Mouse (Mus musculus) regulatory T cell (primary cell): ENCODE measurements around the gene Map3k5.
"Not testable (repeated sequence)": the region's sequence is repeated elsewhere in the genome, so short reads cannot be mapped to it uniquely, and the experiment has no call there.

Experiments used
- in situ Hi-C: fragments of 300-600 bp; cut with MboI, MseI; formaldehyde crosslinking; loops from one replicate; pipeline ENCODE4 v1.15.1; 2025; ENCODE audit warnings: high pct_unique_total_duplicates

The Map3k5 gene

GRCm38 (mm10) chr10:19934384-19935294 is at the start of gene Map3k5:
Gene Map3k5, plus strand, starts transcription at chr10:19934472.
- in situ Hi-C loops = loop anchor here (5.0 kb wide), 3 partner anchors 63 to 193 kb away; no protein-coding TSS in a partner anchor

- in situ Hi-C loops = no loop called here
Observed at GRCm38 (mm10) chr10:19886249-19886648, 48.0 kb upstream of the Map3k5 start.

GRCm38 (mm10) chr10:19889908-19890307 is 44.4 kb upstream of the Map3k5 start:
- in situ Hi-C loops = loop anchor here (5.0 kb wide), 1 partner anchor 173 kb away; no protein-coding TSS in a partner anchor

GRCm38 (mm10) chr10:19891686-19892085 is 42.6 kb upstream of the Map3k5 start:
- in situ Hi-C loops = loop anchor here (5.0 kb wide), 1 partner anchor 174 kb away; no protein-coding TSS in a partner anchor

GRCm38 (mm10) chr10:19893146-19893545 is 41.1 kb upstream of the Map3k5 start:
- in situ Hi-C loops = loop anchor here (5.0 kb wide), 1 partner anchor 176 kb away; no protein-coding TSS in a partner anchor

GRCm38 (mm10) chr10:19893976-19894375 is 40.3 kb upstream of the Map3k5 start:
- in situ Hi-C loops = loop anchor here (5.0 kb wide), 1 partner anchor 177 kb away; no protein-coding TSS in a partner anchor

GRCm38 (mm10) chr10:19900191-19900590 is 34.1 kb upstream of the Map3k5 start:
- in situ Hi-C loops = no loop called here

- in situ Hi-C loops = no loop called here
Observed at GRCm38 (mm10) chr10:19901992-19902391, 32.3 kb upstream of the Map3k5 start.

- in situ Hi-C loops = no loop called here
Observed at GRCm38 (mm10) chr10:19904077-19904820, 30.0 kb upstream of the Map3k5 start.

GRCm38 (mm10) chr10:19907246-19907804 is 26.9 kb upstream of the Map3k5 start, which contains the start of gene Pex7:
Gene Pex7, minus strand, starts transcription at chr10:19907689.
- in situ Hi-C loops = no loop called here

- in situ Hi-C loops = no loop called here
Observed at GRCm38 (mm10) chr10:19908076-19908475, 26.2 kb upstream of the Map3k5 start.

GRCm38 (mm10) chr10:19910516-19910915 is 23.8 kb upstream of the Map3k5 start:
- in situ Hi-C loops = no loop called here

- in situ Hi-C loops = no loop called here
Observed at GRCm38 (mm10) chr10:19911583-19911982, 22.7 kb upstream of the Map3k5 start.

GRCm38 (mm10) chr10:19913806-19914205 is 20.5 kb upstream of the Map3k5 start:
- in situ Hi-C loops = no loop called here

- in situ Hi-C loops = no loop called here
Observed at GRCm38 (mm10) chr10:19915301-19915700, 19.0 kb upstream of the Map3k5 start.

GRCm38 (mm10) chr10:19922410-19922809 is 11.9 kb upstream of the Map3k5 start:
- in situ Hi-C loops = no loop called here

- in situ Hi-C loops = no loop called here
Observed at GRCm38 (mm10) chr10:19924256-19924655, 10.0 kb upstream of the Map3k5 start.

- in situ Hi-C loops = not testable (repeated sequence)
Observed at GRCm38 (mm10) chr10:19926391-19926897, 7.8 kb upstream of the Map3k5 start.

- in situ Hi-C loops = no loop called here
Observed at GRCm38 (mm10) chr10:19928205-19928604, 6.1 kb upstream of the Map3k5 start.

- in situ Hi-C loops = loop anchor here (5.0 kb wide), 2 partner anchors 139 to 194 kb away; no protein-coding TSS in a partner anchor
Observed at GRCm38 (mm10) chr10:19932986-19933385, 1.3 kb upstream of the Map3k5 start.
